Mouse (Mus musculus) spleen, adult 2 months (tissue): ENCODE measurements around the gene Utp11. TPM values are rescaled to one million over a fixed set of nuclear protein-coding genes. Genes with fewer than 3 reads are reported as not detected.

Experiments
- DNase-seq, 2 experiments: peaks; one replicate each; pipeline versions ENCODE4 v3.0.0 to v3.0.0-alpha.2; 2012 to 2021; ENCODE audit warnings: low spot score in 2 of 2, low read depth in 1 of 2
- H3K27ac ChIP-seq: fragments of 200-500 bp; 2 replicates; pipeline ENCODE4 v1.5.1; 2012; ENCODE audit warnings: low read length, inconsistent platforms; ENCODE audit not compliant: insufficient read depth
- H3K27me3 ChIP-seq: fragments of 200-500 bp; 2 replicates; pipeline ENCODE4 v1.6.1; 2012; ENCODE audit warnings: mild to moderate bottlenecking, moderate library complexity, low read length, inconsistent platforms; ENCODE audit not compliant: control insufficient read depth, insufficient read depth
- H3K36me3 ChIP-seq: fragments of 200-500 bp; 2 replicates; pipeline ENCODE4 v1.6.1; 2012; ENCODE audit warnings: mild to moderate bottlenecking, low read length, inconsistent platforms; ENCODE audit not compliant: control insufficient read depth, insufficient read depth
- H3K4me1 ChIP-seq: fragments of 200-500 bp; 2 replicates; pipeline ENCODE4 v1.6.1; 2011; ENCODE audit warnings: inconsistent platforms; ENCODE audit not compliant: control insufficient read depth, insufficient read depth, insufficient read length
- H3K4me3 ChIP-seq: fragments of 200-500 bp; 2 replicates; pipeline ENCODE4 v1.5.1; 2011; ENCODE audit warnings: mild to moderate bottlenecking, inconsistent platforms; ENCODE audit not compliant: insufficient read depth, insufficient read length; ENCODE audit errors: extremely low read depth
- CTCF ChIP-seq: fragments of 200-500 bp; IDR thresholded peaks from 2 replicates; pipeline ENCODE4 v1.5.1; 2011; ENCODE audit warnings: mild to moderate bottlenecking, inconsistent platforms; ENCODE audit not compliant: insufficient read depth, insufficient read length, insufficient replicate concordance; ENCODE audit errors: extremely low read depth
- POLR2A ChIP-seq: fragments of 200-500 bp; IDR thresholded peaks from 2 replicates; pipeline ENCODE4 v1.6.1; 2011; ENCODE audit warnings: low read depth, low read length, inconsistent platforms
- WGBS: fragments of 180-500 bp; shearing (Covaris S2); methylation state at CpG from one replicate; pipeline ENCODE4 v1.1.7; 2018; 5-methylcytosine and 5-hydroxymethylcytosine counted together
- polyA plus RNA-seq: library from polyadenylated mRNA; depleted of rRNA; stranded (reverse); fragments of >200 nt; gene quantifications from 2 replicates; pipeline ENCODE4 v1.2.3, GENCODE M21; 2012; rRNA removed

Utp11 gene
- polyA plus RNA-seq = 3.0 and 3.4 TPM in 2 replicates

- Histone ChIP-seq H3K4me1 (peaks cover 2% of the 10 kb centered on the region; the same call in 1 of the 2 replicates), H3K27ac (peak within 1 kb of the TSS; percentile 31), H3K4me3 (peak within 1 kb of the TSS; percentile 64), H3K27me3 (no peaks in the 10 kb centered on the region), H3K36me3 (no peaks in the 10 kb centered on the region)
- 2% methylated on average over 43 of the region's 43 CpGs for WGBS
- TF ChIP-seq POLR2A (no peak), CTCF (no peak)
- peak; percentile 77 to 81 for DNase-seq
Observed at GRCm38 (mm10) chr4:124693135-124693894, at the start of gene Utp11. TSS of gene Utp11 (minus strand) at chr4:124693600.

DNA sequence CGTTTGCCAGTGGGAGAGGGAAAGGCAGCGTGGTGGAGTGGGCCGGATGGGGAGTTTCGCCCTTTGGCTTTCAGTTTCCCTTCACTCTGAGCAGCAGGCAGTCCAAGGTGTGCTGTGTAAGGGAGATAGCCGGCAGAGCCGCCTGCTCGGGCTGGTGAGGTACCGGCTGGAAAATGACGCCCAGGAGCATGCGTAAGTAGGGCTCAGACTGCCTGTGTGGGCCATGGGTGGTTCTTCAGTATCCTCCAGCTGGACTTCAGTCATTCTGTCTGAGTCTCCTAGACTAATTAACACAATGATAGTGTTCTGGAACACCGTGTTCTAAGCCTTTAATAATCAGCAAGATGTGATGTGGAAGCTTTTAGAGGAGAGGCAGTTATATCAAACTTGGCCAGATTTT lies 49.4 kb upstream of the Utp11 start:
- TF ChIP-seq POLR2A (no peak), CTCF (no peak)
- H3K27ac ChIP-seq = no peak overlapping the region
- H3K36me3 ChIP-seq = no peaks in the 10 kb centered on the region
- 91% methylated on average over 11 of the region's 11 CpGs for WGBS
- H3K27me3 ChIP-seq = no peaks in the 10 kb centered on the region
- no peak for DNase-seq
- no peak overlapping the region for H3K4me3 ChIP-seq
- no peaks in the 10 kb centered on the region for H3K4me1 ChIP-seq

GRCm38 (mm10) chr4:124741376-124742343 lies 48.3 kb upstream of the Utp11 start, which contains the start of gene Inpp5b:
TSS of gene Inpp5b (plus strand) at chr4:124741850.
- Histone ChIP-seq H3K27ac (peak within 1 kb of the TSS; percentile 63), H3K4me1 (no peaks in the 10 kb centered on the region), H3K27me3 (no peaks in the 10 kb centered on the region), H3K4me3 (peak within 1 kb of the TSS; percentile 72), H3K36me3 (no peaks in the 10 kb centered on the region)
- WGBS = 8% methylated on average over 25 of the region's 25 CpGs
- TF ChIP-seq CTCF (no peak), POLR2A (no peak)
- DNase-seq = peak; percentile 37 to 82

- WGBS = 72% methylated on average over 1 of the region's 1 CpGs
- Histone ChIP-seq H3K27ac (no peak overlapping the region), H3K4me1 (no peaks in the 10 kb centered on the region), H3K36me3 (no peaks in the 10 kb centered on the region), H3K4me3 (no peak overlapping the region), H3K27me3 (no peaks in the 10 kb centered on the region)
- TF ChIP-seq POLR2A (no peak), CTCF (no peak)
- no peak for DNase-seq
Observed at GRCm38 (mm10) chr4:124738783-124739182, 45.4 kb upstream of the Utp11 start.

DNA sequence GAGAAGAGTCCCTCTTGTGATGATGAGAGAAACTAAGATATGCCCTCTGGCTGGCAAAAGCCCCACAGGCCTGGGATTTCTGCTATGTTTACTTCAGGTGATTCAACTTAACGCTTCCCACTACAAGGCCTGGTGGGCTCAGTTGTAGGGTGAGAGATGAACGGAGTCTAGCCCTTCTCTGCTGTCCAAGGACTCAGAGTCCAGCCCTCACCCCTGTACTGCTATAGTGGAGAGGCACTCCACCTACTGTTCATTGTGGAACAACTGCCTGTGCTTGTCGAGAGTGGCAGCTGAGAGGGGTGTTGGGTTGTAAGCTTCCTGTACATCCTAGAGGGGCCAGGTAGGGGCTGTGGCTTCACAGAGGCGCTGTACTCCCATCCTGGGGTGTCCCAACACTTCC lies 44.6 kb upstream of the Utp11 start:
- no peak overlapping the region for H3K4me3 ChIP-seq
- H3K27me3 ChIP-seq = no peaks in the 10 kb centered on the region
- TF ChIP-seq CTCF (no peak), POLR2A (no peak)
- H3K27ac ChIP-seq = no peak overlapping the region
- 44% methylated on average over 4 of the region's 4 CpGs for WGBS
- no peak for DNase-seq
- no peaks in the 10 kb centered on the region for H3K36me3 ChIP-seq
- H3K4me1 ChIP-seq = no peaks in the 10 kb centered on the region

- Histone ChIP-seq H3K27me3 (no peaks in the 10 kb centered on the region), H3K4me1 (no peaks in the 10 kb centered on the region), H3K27ac (no peak overlapping the region), H3K4me3 (no peak overlapping the region), H3K36me3 (peaks cover 2% of the 10 kb centered on the region; the same call in 1 of the 2 replicates)
- TF ChIP-seq CTCF (no peak), POLR2A (no peak)
- no peak for DNase-seq
- 88% methylated on average over 5 of the region's 5 CpGs for WGBS
Observed at GRCm38 (mm10) chr4:124737486-124737885, 44.1 kb upstream of the Utp11 start.
